Mouse (Mus musculus) c-Kit-positive CD71-negative TER-119-negative erythroid progenitor cells, embryonic 14.5 days (primary cell): Measurements from ENCODE around the gene Vmn1r165.
"Not testable (repeated sequence)": the region's sequence is repeated elsewhere in the genome, so short reads cannot be mapped to it uniquely, and the experiment has no call there.

ENCODE experiments used
- DNase-seq: peaks from one replicate; pipeline ENCODE4 v3.0.0-alpha.2; 2013; ENCODE audit warnings: low read depth

Gene Vmn1r165

GRCm38 (mm10) chr7:23217032-23217431 is at the start of gene Vmn1r165:
TSS of gene Vmn1r165 (plus strand) at chr7:23217332.
- not testable (repeated sequence) for DNase-seq

- not testable (repeated sequence) for DNase-seq
Measured at GRCm38 (mm10) chr7:23251582-23251981, 34.5 kb downstream of the Vmn1r165 start, which contains the start of gene Vmn1r166. TSS of gene Vmn1r166 (minus strand) at chr7:23251682.
